Mouse (Mus musculus): ENCODE measurements around the gene Mettl9. TPM values are rescaled to one million over a fixed set of nuclear protein-coding genes. Genes with fewer than 3 reads are reported as not detected.

Gene Mettl9
- polyA plus RNA-seq, 1 experiment from 2014 or later: 233 TPM

- no peaks in the 10 kb centered on the region for H3K27me3 ChIP-seq (ENCODE audit: control insufficient read depth, insufficient read depth, low read length)
- WGBS: 79% methylated on average over 1 of the region's 1 CpGs
- no peaks in the 10 kb centered on the region for H3K9me3 ChIP-seq (ENCODE audit: control insufficient read depth, low read length)
- no peak for DNase-seq (ENCODE audit: low spot score)
- H3K9ac ChIP-seq (ENCODE audit: low read length): no peak overlapping the region
- H3K4me3 ChIP-seq (ENCODE audit: low read depth, low read length): no peak overlapping the region
- no peak overlapping the region for H3K27ac ChIP-seq (ENCODE audit: low read depth, low read length)
- ATAC-seq (ENCODE audit: insufficient read depth, low FRiP score, low TSS enrichment): no peak
- H3K4me1 ChIP-seq (ENCODE audit: control insufficient read depth, insufficient read depth, low read length): no peaks in the 10 kb centered on the region; the same call in 1 of the 2 replicates
- H3K4me2 ChIP-seq (ENCODE audit: low read depth): no peak overlapping the region
- no peaks in the 10 kb centered on the region for H3K36me3 ChIP-seq (ENCODE audit: control insufficient read depth, insufficient read depth, low read length)
Measured at GRCm38 (mm10) chr7:121041989-121042388, 7.7 kb downstream of the Mettl9 start.

- Histone ChIP-seq H3K27ac (ENCODE audit: low read depth, low read length) (no peak overlapping the region), H3K4me1 (ENCODE audit: control insufficient read depth, insufficient read depth, low read length) (no peaks in the 10 kb centered on the region; the same call in 1 of the 2 replicates), H3K36me3 (ENCODE audit: control insufficient read depth, insufficient read depth, low read length) (no peaks in the 10 kb centered on the region), H3K9me3 (ENCODE audit: control insufficient read depth, low read length) (no peaks in the 10 kb centered on the region), H3K27me3 (ENCODE audit: control insufficient read depth, insufficient read depth, low read length) (no peaks in the 10 kb centered on the region), H3K4me2 (ENCODE audit: low read depth) (no peak overlapping the region), H3K9ac (ENCODE audit: low read length) (no peak overlapping the region), H3K4me3 (ENCODE audit: low read depth, low read length) (no peak overlapping the region)
- DNase-seq (ENCODE audit: low spot score) (no peak), ATAC-seq (ENCODE audit: insufficient read depth, low FRiP score, low TSS enrichment) (no peak)
- 91% methylated on average over 3 of the region's 3 CpGs for WGBS
Measured at GRCm38 (mm10) chr7:121043004-121043403, 8.8 kb downstream of the Mettl9 start.

GRCm38 (mm10) chr7:121043510-121043909, 9.3 kb downstream of the Mettl9 start:
- no peak for DNase-seq (ENCODE audit: low spot score)
- 100% methylated on average over 1 of the region's 1 CpGs for WGBS
- H3K9ac ChIP-seq (ENCODE audit: low read length): no peak overlapping the region
- no peaks in the 10 kb centered on the region for H3K27me3 ChIP-seq (ENCODE audit: control insufficient read depth, insufficient read depth, low read length)
- H3K27ac ChIP-seq (ENCODE audit: low read depth, low read length): no peak overlapping the region
- no peaks in the 10 kb centered on the region for H3K36me3 ChIP-seq (ENCODE audit: control insufficient read depth, insufficient read depth, low read length)
- no peak overlapping the region for H3K4me3 ChIP-seq (ENCODE audit: low read depth, low read length)
- no peaks in the 10 kb centered on the region for H3K9me3 ChIP-seq (ENCODE audit: control insufficient read depth, low read length)
- H3K4me2 ChIP-seq (ENCODE audit: low read depth): no peak overlapping the region
- no peak for ATAC-seq (ENCODE audit: insufficient read depth, low FRiP score, low TSS enrichment)
- no peaks in the 10 kb centered on the region for H3K4me1 ChIP-seq (ENCODE audit: control insufficient read depth, insufficient read depth, low read length)

- Histone ChIP-seq H3K36me3 (ENCODE audit: control insufficient read depth, insufficient read depth, low read length) (no peaks in the 10 kb centered on the region), H3K9ac (ENCODE audit: low read length) (no peak overlapping the region), H3K4me1 (ENCODE audit: control insufficient read depth, insufficient read depth, low read length) (no peaks in the 10 kb centered on the region), H3K27ac (ENCODE audit: low read depth, low read length) (no peak overlapping the region), H3K27me3 (ENCODE audit: control insufficient read depth, insufficient read depth, low read length) (no peaks in the 10 kb centered on the region), H3K4me2 (ENCODE audit: low read depth) (no peak overlapping the region), H3K4me3 (ENCODE audit: low read depth, low read length) (no peak overlapping the region), H3K9me3 (ENCODE audit: control insufficient read depth, low read length) (no peaks in the 10 kb centered on the region)
- no peak for DNase-seq (ENCODE audit: low spot score)
- WGBS: 96% methylated on average over 1 of the region's 1 CpGs
- no peak for ATAC-seq (ENCODE audit: insufficient read depth, low FRiP score, low TSS enrichment)
Measured at GRCm38 (mm10) chr7:121044251-121044650, 10.0 kb downstream of the Mettl9 start.

- no peak overlapping the region for H3K4me3 ChIP-seq (ENCODE audit: low read depth, low read length)
- no peak overlapping the region for H3K4me2 ChIP-seq (ENCODE audit: low read depth)
- no peaks in the 10 kb centered on the region for H3K4me1 ChIP-seq (ENCODE audit: control insufficient read depth, insufficient read depth, low read length)
- no peak for DNase-seq (ENCODE audit: low spot score)
- H3K9ac ChIP-seq (ENCODE audit: low read length): no peak overlapping the region
- WGBS: 90% methylated on average over 6 of the region's 6 CpGs
- H3K36me3 ChIP-seq (ENCODE audit: control insufficient read depth, insufficient read depth, low read length): no peaks in the 10 kb centered on the region
- no peak overlapping the region for H3K27ac ChIP-seq (ENCODE audit: low read depth, low read length)
- ATAC-seq (ENCODE audit: insufficient read depth, low FRiP score, low TSS enrichment): no peak
- no peaks in the 10 kb centered on the region for H3K9me3 ChIP-seq (ENCODE audit: control insufficient read depth, low read length)
- H3K27me3 ChIP-seq (ENCODE audit: control insufficient read depth, insufficient read depth, low read length): no peaks in the 10 kb centered on the region
Measured at GRCm38 (mm10) chr7:121045671-121046453, 11.6 kb downstream of the Mettl9 start.

- Histone ChIP-seq H3K27me3 (ENCODE audit: control insufficient read depth, insufficient read depth, low read length) (no peaks in the 10 kb centered on the region), H3K9ac (ENCODE audit: low read length) (no peak overlapping the region), H3K4me3 (ENCODE audit: low read depth, low read length) (no peak overlapping the region), H3K9me3 (ENCODE audit: control insufficient read depth, low read length) (no peaks in the 10 kb centered on the region), H3K27ac (ENCODE audit: low read depth, low read length) (no peak overlapping the region), H3K4me2 (ENCODE audit: low read depth) (no peak overlapping the region), H3K36me3 (ENCODE audit: control insufficient read depth, insufficient read depth, low read length) (peaks cover 2% of the 10 kb centered on the region; the same call in 1 of the 2 replicates), H3K4me1 (ENCODE audit: control insufficient read depth, insufficient read depth, low read length) (no peaks in the 10 kb centered on the region)
- DNase-seq (ENCODE audit: low spot score) (no peak), ATAC-seq (ENCODE audit: insufficient read depth, low FRiP score, low TSS enrichment) (no peak)
- WGBS: 93% methylated on average over 2 of the region's 2 CpGs
Measured at GRCm38 (mm10) chr7:121047624-121048023, 13.4 kb downstream of the Mettl9 start.

GRCm38 (mm10) chr7:121053071-121053470, 18.8 kb downstream of the Mettl9 start:
- Histone ChIP-seq H3K9me3 (ENCODE audit: control insufficient read depth, low read length) (no peaks in the 10 kb centered on the region), H3K9ac (ENCODE audit: low read length) (no peak overlapping the region), H3K27me3 (ENCODE audit: control insufficient read depth, insufficient read depth, low read length) (no peaks in the 10 kb centered on the region), H3K4me1 (ENCODE audit: control insufficient read depth, insufficient read depth, low read length) (no peaks in the 10 kb centered on the region), H3K4me2 (ENCODE audit: low read depth) (no peak overlapping the region), H3K4me3 (ENCODE audit: low read depth, low read length) (no peak overlapping the region), H3K27ac (ENCODE audit: low read depth, low read length) (no peak overlapping the region), H3K36me3 (ENCODE audit: control insufficient read depth, insufficient read depth, low read length) (peaks cover 7% of the 10 kb centered on the region)
- WGBS: 95% methylated on average over 4 of the region's 4 CpGs
- no peak for ATAC-seq (ENCODE audit: insufficient read depth, low FRiP score, low TSS enrichment)
- DNase-seq (ENCODE audit: low spot score): no peak

- no peak for ATAC-seq (ENCODE audit: insufficient read depth, low FRiP score, low TSS enrichment)
Measured at GRCm38 (mm10) chr7:121059477-121060218, 25.4 kb downstream of the Mettl9 start.

GRCm38 (mm10) chr7:121064309-121064708, 30.1 kb downstream of the Mettl9 start:
- WGBS: 68% methylated on average over 4 of the region's 4 CpGs
- Histone ChIP-seq H3K4me3 (ENCODE audit: low read depth, low read length) (no peak overlapping the region), H3K4me2 (ENCODE audit: low read depth) (no peak overlapping the region), H3K4me1 (ENCODE audit: control insufficient read depth, insufficient read depth, low read length) (no peaks in the 10 kb centered on the region), H3K9me3 (ENCODE audit: control insufficient read depth, low read length) (no peaks in the 10 kb centered on the region), H3K27me3 (ENCODE audit: control insufficient read depth, insufficient read depth, low read length) (no peaks in the 10 kb centered on the region), H3K9ac (ENCODE audit: low read length) (no peak overlapping the region), H3K27ac (ENCODE audit: low read depth, low read length) (no peak overlapping the region), H3K36me3 (ENCODE audit: control insufficient read depth, insufficient read depth, low read length) (no peaks in the 10 kb centered on the region)
- DNase-seq (ENCODE audit: low spot score) (no peak), ATAC-seq (ENCODE audit: insufficient read depth, low FRiP score, low TSS enrichment) (no peak)

More at GRCm38 (mm10) chr7:121059477-121060218, 25.4 kb downstream of the Mettl9 start:
- WGBS: 57% methylated on average over 6 of the region's 6 CpGs
- no peak overlapping the region for H3K9ac ChIP-seq (ENCODE audit: low read length)
- H3K27ac ChIP-seq (ENCODE audit: low read depth, low read length): no peak overlapping the region
- no peaks in the 10 kb centered on the region for H3K27me3 ChIP-seq (ENCODE audit: control insufficient read depth, insufficient read depth, low read length)
- no peaks in the 10 kb centered on the region for H3K4me1 ChIP-seq (ENCODE audit: control insufficient read depth, insufficient read depth, low read length)
- H3K9me3 ChIP-seq (ENCODE audit: control insufficient read depth, low read length): no peaks in the 10 kb centered on the region
- H3K4me2 ChIP-seq (ENCODE audit: low read depth): no peak overlapping the region
- H3K4me3 ChIP-seq (ENCODE audit: low read depth, low read length): no peak overlapping the region
- H3K36me3 ChIP-seq (ENCODE audit: control insufficient read depth, insufficient read depth, low read length): peaks cover 5% of the 10 kb centered on the region
- no peak for DNase-seq (ENCODE audit: low spot score)
